Mouse (Mus musculus) heart, adult 9 months (tissue): Measurements from ENCODE around the gene Olfr491.

Experiments
- DNase-seq, 2 experiments: peaks; one replicate each; pipeline ENCODE4 v3.0.0; 2022; ENCODE audit warnings: low spot score in 2 of 2

The Olfr491 gene

GRCm38 (mm10) chr7:108313151-108313550 lies at the start of gene Olfr491:
TSS of gene Olfr491 (plus strand) at chr7:108313451.
- DNase-seq, result no peak

DNA sequence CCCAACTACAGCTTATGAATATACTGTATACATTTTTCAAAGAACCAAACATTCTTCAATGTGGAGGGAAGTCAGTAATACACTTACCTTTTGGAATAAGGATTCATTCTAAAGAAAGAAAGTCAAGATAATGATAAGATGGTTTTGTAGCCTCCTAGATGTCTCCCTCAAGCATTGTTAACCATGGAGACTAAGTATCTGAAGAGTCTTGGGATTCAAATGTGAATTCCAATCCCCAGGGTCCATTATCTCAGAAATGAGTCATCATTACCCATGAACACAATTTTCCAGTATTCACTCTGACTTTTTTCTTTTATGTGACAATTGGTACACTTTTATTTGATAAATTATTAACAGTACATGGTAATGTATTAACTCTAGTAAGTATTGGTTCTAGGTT lies 24.4 kb upstream of the Olfr491 start, which contains the start of gene Olfr490:
TSS of gene Olfr490 (minus strand) at position 101 of the 400 bp plus-strand sequence.
- DNase-seq, result no peak

GRCm38 (mm10) chr7:108323574-108323973 lies 10.3 kb downstream of the Olfr491 start, which contains the start of gene Olfr492:
TSS of gene Olfr492 (minus strand) at chr7:108323674.
- DNase-seq, result no peak

DNA sequence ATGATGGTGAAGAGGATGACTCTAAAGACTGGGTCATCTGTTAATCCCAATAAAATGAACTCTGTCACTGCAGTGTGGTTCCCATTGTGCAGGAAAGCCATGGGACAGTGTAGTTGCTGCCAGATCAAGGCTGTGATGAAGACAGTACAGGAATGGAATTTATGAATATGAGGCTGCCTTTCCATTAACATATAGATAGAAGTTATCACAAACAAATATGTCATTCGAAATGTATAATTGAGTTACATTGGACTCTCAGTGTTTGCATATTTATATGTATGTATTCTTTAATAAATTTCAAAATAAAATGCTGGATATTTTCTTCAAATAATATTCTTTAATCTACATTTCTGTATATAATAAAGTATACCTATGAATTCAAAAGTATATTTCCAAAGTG lies 33.6 kb downstream of the Olfr491 start, which contains the start of gene Olfr493:
TSS of gene Olfr493 (minus strand) at position 101 of the 400 bp plus-strand sequence.
- DNase-seq, result no peak

DNA sequence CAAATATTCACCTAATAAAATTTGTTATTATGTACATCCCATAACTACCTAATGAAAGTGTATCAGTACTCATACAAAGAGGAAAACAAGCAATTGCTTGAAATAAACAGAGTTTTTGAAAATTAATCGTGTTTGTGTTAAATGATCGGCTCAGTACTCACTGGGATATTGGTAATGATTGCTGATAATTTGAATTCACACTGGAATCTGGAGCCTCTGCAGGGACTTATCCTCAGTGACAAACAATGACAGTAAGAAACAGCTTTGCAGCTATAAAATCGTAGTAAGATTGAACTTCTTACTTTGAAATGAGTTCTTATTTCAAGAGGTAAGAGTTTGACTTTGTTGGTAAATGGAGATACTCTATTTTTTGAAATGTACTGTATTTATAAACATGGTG lies 51.8 kb downstream of the Olfr491 start, which contains the start of gene Olfr494:
TSS of gene Olfr494 (plus strand) at position 301 of the 400 bp plus-strand sequence.
- no peak for DNase-seq
